Mouse (Mus musculus) spleen, adult 2 months (tissue): ENCODE data around the gene Snrnp48. TPM values are rescaled to one million over a fixed set of nuclear protein-coding genes. Genes with fewer than 3 reads are reported as not detected.
A peak's percentile ranks its signal among the peaks of the same experiment; 100 is the strongest.

Experiments used
- DNase-seq, 2 experiments: peaks; one replicate each; pipeline versions ENCODE4 v3.0.0 to v3.0.0-alpha.2; 2012 to 2021; ENCODE audit warnings: low spot score in 2 of 2, low read depth in 1 of 2
- H3K27ac ChIP-seq: fragments of 200-500 bp; 2 replicates; pipeline ENCODE4 v1.5.1; 2012; ENCODE audit warnings: low read length, inconsistent platforms; ENCODE audit not compliant: insufficient read depth
- H3K27me3 ChIP-seq: fragments of 200-500 bp; 2 replicates; pipeline ENCODE4 v1.6.1; 2012; ENCODE audit warnings: mild to moderate bottlenecking, moderate library complexity, low read length, inconsistent platforms; ENCODE audit not compliant: control insufficient read depth, insufficient read depth
- H3K36me3 ChIP-seq: fragments of 200-500 bp; 2 replicates; pipeline ENCODE4 v1.6.1; 2012; ENCODE audit warnings: mild to moderate bottlenecking, low read length, inconsistent platforms; ENCODE audit not compliant: control insufficient read depth, insufficient read depth
- H3K4me1 ChIP-seq: fragments of 200-500 bp; 2 replicates; pipeline ENCODE4 v1.6.1; 2011; ENCODE audit warnings: inconsistent platforms; ENCODE audit not compliant: control insufficient read depth, insufficient read depth, insufficient read length
- H3K4me3 ChIP-seq: fragments of 200-500 bp; 2 replicates; pipeline ENCODE4 v1.5.1; 2011; ENCODE audit warnings: mild to moderate bottlenecking, inconsistent platforms; ENCODE audit not compliant: insufficient read depth, insufficient read length; ENCODE audit errors: extremely low read depth
- CTCF ChIP-seq: fragments of 200-500 bp; IDR thresholded peaks from 2 replicates; pipeline ENCODE4 v1.5.1; 2011; ENCODE audit warnings: mild to moderate bottlenecking, inconsistent platforms; ENCODE audit not compliant: insufficient read depth, insufficient read length, insufficient replicate concordance; ENCODE audit errors: extremely low read depth
- POLR2A ChIP-seq: fragments of 200-500 bp; IDR thresholded peaks from 2 replicates; pipeline ENCODE4 v1.6.1; 2011; ENCODE audit warnings: low read depth, low read length, inconsistent platforms
- WGBS: fragments of 180-500 bp; shearing (Covaris S2); methylation state at CpG from one replicate; pipeline ENCODE4 v1.1.7; 2018; 5-methylcytosine and 5-hydroxymethylcytosine counted together
- polyA plus RNA-seq: library from polyadenylated mRNA; depleted of rRNA; stranded (reverse); fragments of >200 nt; gene quantifications from 2 replicates; pipeline ENCODE4 v1.2.3, GENCODE M21; 2012; rRNA removed

Snrnp48 gene
- polyA plus RNA-seq, result 23.7 and 42.1 TPM in 2 replicates

DNA sequence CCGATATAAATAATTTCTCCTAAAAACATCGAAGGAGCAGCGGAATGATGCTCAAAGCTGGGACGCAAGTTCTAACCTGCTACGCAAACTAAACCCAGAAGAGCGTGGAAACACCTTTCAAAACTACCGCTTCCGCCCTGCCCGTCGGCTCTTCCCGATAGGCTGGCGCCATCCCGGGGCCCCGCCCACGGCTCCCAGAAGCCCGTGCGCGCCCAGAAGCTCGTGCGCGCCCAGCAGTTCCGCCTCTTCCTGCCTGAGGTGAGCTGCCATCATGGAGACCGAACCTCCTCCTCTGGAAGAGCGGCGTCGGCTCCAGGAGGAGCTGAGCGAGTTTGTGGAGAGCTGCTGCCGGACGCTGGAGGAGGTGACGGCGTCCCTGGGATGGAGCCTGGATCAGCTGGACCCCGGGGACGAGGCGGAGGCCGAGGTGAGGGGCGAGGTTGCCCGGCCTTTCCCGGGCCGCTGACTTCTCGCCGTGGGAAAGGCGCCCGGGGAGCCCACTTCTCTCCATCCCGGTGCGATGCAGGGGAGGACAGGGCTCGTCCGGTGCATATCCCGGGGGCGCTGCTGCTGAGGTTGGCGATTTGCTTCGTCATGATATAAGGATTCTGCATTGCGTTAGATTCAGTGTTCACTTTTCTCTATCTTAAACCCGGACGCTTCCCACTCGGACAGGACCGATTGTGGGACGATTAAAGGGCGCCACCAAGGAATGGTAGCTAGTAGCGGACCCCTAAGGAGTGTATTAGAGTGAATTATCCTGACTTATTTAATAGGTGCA is at the start of gene Snrnp48:
Gene Snrnp48, plus strand, starts transcription at position 237 of the 781 bp plus-strand sequence.
- Histone ChIP-seq H3K27me3 (no peaks in the 10 kb centered on the region), H3K36me3 (no peaks in the 10 kb centered on the region), H3K27ac (peak within 1 kb of the TSS; percentile 31; the same call in 1 of the 2 replicates), H3K4me1 (no peaks in the 10 kb centered on the region), H3K4me3 (peak within 1 kb of the TSS; percentile 100)
- peak; percentile 54 for TF ChIP-seq POLR2A
- TF ChIP-seq CTCF, result no peak
- DNase-seq, result peak; percentile 77 to 85
- 1% methylated on average over 59 of the region's 59 CpGs for WGBS

- peaks cover 10% of the 10 kb centered on the region for H3K4me1 ChIP-seq
- DNase-seq, result no peak
- no peaks in the 10 kb centered on the region for H3K36me3 ChIP-seq
- no peak overlapping the region for H3K27ac ChIP-seq
- TF ChIP-seq POLR2A (no peak), CTCF (no peak)
- H3K4me3 ChIP-seq, result no peak overlapping the region
- H3K27me3 ChIP-seq, result peaks cover 24% of the 10 kb centered on the region
- WGBS, result 74% methylated on average over 2 of the region's 2 CpGs
These were observed 49.2 kb upstream of the Snrnp48 start for GRCm38 (mm10) chr13:38155523-38155922.

DNA sequence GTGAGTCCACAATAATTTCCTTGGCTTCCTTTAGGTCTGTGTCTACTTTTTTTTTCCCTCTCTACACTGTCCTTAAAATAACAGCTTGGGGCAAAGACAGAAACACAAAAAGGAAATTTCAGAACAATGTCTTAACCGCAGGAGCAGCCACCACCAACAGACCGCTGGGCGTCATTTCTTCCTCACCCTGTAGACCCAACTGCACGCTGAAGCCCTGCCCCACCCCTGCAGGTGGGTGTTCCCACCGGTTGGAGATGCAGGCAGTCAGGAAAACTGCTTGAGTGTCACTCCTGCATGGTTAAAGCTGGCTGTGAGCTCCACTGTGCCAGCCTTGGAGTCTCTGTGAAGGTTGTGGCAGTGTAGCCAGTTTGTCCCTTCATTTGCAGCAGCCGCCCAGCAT is 47.1 kb upstream of the Snrnp48 start:
- Histone ChIP-seq H3K4me1 (peaks cover 2% of the 10 kb centered on the region; the same call in 1 of the 2 replicates), H3K4me3 (no peak overlapping the region), H3K27ac (no peak overlapping the region), H3K36me3 (no peaks in the 10 kb centered on the region), H3K27me3 (peaks cover 4% of the 10 kb centered on the region)
- WGBS, result 15% methylated on average over 6 of the region's 6 CpGs
- no peak for DNase-seq
- TF ChIP-seq CTCF (no peak), POLR2A (no peak)

DNA sequence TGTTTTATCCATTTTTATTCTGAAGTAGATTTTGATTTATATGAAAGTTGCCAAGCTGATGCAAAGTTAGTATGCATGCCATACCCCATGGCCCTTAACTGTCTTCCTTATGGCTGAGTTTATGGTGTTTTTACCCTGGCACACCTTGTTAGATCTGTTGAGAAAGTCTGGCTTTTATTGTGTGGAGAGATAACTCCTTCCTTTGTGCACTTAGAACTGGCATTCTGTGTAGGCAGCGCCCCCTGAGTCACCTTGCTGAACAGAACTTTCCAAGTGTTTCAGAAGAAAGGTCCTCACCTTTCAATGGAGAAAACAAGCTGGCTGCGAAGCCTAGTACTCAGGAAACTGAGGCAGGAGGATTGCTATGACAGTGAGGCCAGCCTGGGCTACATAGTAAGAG is 42.7 kb upstream of the Snrnp48 start:
- Histone ChIP-seq H3K27ac (no peak overlapping the region), H3K36me3 (no peaks in the 10 kb centered on the region), H3K4me1 (no peaks in the 10 kb centered on the region), H3K4me3 (no peak overlapping the region), H3K27me3 (no peaks in the 10 kb centered on the region)
- DNase-seq, result no peak
- TF ChIP-seq POLR2A (no peak), CTCF (no peak)
- 78% methylated on average over 2 of the region's 2 CpGs for WGBS

- TF ChIP-seq CTCF (no peak), POLR2A (no peak)
- Histone ChIP-seq H3K4me3 (no peak overlapping the region), H3K36me3 (no peaks in the 10 kb centered on the region), H3K27me3 (no peaks in the 10 kb centered on the region), H3K27ac (no peak overlapping the region), H3K4me1 (no peaks in the 10 kb centered on the region)
- WGBS, result 62% methylated on average over 11 of the region's 11 CpGs
- no peak for DNase-seq
These were observed 42.1 kb upstream of the Snrnp48 start for GRCm38 (mm10) chr13:38162668-38163067.

DNA sequence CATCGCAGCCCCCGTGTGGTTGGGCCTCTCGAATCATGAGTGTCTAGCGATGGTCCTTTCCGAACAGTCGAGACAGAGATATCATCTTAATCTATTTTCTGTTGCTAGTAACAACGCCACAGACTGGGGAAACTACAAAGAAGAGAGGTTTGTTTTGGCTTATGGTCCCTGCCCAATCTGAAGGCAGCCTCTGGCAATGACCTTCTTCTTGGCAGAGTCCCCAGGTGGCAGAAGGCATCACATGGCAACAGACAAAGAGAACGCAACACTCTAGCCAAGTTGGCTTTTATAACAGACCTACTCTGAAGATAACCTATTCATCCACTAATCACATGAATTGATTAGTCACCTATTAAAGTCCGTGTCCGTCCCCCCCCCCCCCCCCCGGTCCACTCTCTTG is 39.8 kb upstream of the Snrnp48 start:
- TF ChIP-seq CTCF, result no peak
- no peak overlapping the region for H3K27ac ChIP-seq
- 79% methylated on average over 11 of the region's 11 CpGs for WGBS
- no peaks in the 10 kb centered on the region for H3K4me1 ChIP-seq
- no peaks in the 10 kb centered on the region for H3K27me3 ChIP-seq
- H3K36me3 ChIP-seq, result no peaks in the 10 kb centered on the region
- no peak overlapping the region for H3K4me3 ChIP-seq
- DNase-seq, result no peak

DNA sequence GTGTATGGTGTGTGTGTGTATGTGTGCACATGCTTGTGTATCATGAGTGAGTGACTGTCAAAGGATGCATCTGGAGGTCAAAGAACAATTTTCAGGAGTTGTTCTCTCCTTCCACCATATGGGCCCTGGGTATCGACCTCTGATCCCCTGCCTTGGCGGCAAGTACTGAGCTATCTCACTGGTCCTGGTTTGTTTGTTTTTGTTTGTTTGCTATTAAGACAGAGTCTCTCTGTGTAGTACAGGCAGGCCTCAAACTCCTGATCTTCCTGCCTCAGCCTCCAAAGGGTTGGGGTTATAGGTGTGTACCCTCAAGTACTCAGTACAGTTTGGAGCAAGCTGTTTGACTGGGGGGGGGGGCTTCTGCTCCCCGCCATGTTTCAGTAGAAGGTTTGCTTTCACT is 37.7 kb upstream of the Snrnp48 start:
- 93% methylated on average over 3 of the region's 3 CpGs for WGBS
- Histone ChIP-seq H3K27me3 (no peaks in the 10 kb centered on the region), H3K27ac (no peak overlapping the region), H3K36me3 (no peaks in the 10 kb centered on the region), H3K4me3 (no peak overlapping the region), H3K4me1 (no peaks in the 10 kb centered on the region)
- no peak for DNase-seq
- TF ChIP-seq CTCF, result no peak
- TF ChIP-seq POLR2A, result no peak
